ENCODE assay signal across 17 mouse cellular contexts in the genomic region with DNA sequence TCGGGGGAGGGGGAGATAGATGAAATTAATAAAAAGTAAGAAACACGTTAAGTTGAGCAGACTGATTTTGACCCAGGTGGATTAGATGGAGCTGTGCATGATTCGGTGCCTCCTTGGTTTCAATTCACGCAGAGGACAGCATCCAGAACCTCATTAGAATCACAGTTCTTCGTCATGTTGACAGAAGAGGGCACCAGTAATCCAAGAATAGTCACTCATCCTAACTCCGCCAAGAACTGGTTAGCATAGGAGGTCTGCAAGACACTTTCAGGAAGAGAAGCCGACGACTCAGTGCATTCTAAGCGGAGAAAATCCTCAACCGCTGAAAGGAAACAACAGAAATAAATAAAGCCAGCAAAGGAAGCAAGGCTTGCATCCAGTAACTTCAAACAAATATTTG. TPM values are rescaled to one million over a fixed set of nuclear protein-coding genes. Genes with fewer than 3 reads are reported as not detected.
DNase-seq lines count a peak whose midpoint lies in the region; ATAC-seq and TF ChIP-seq lines count a peak whose summit lies in the region.
"Had no signal": no experiment of that assay in that cellular context is flagged by ENCODE, and none has a peak within 500 bp of the region (broad histone marks: within the 10 kb centered on the region; RNA-seq: fewer than 3 reads in every experiment).

No protein-coding gene starts in this region.

- no peak overlapping the region for H3K4me2 ChIP-seq in intestine, postnatal 0 days (replicated peaks; ENCODE audit: low read depth)
- H3K4me2 ChIP-seq in intestine, embryonic 15.5 days (replicated peaks) = no peak overlapping the region
- H3K4me2 ChIP-seq in lung, embryonic 14.5 days = no peak overlapping the region
- H3K4me2 ChIP-seq in stomach, postnatal 0 days (replicated peaks; ENCODE audit: low read depth) = no peak overlapping the region
- H3K4me2 ChIP-seq: embryonic facial prominence, embryonic 13.5 days; limb, embryonic 12.5 days; neural tube, embryonic 13.5 days had no signal

- H3K36me3 ChIP-seq in intestine, postnatal 0 days (ENCODE audit: control insufficient read depth, insufficient read depth) = no peaks in the 10 kb centered on the region
- no peaks in the 10 kb centered on the region for H3K36me3 ChIP-seq in intestine, embryonic 15.5 days
- H3K36me3 ChIP-seq in lung, embryonic 14.5 days (ENCODE audit: insufficient read depth) = no peaks in the 10 kb centered on the region
- H3K36me3 ChIP-seq in stomach, postnatal 0 days (ENCODE audit: control insufficient read depth, insufficient read depth, low read length) = no peaks in the 10 kb centered on the region
- H3K36me3 ChIP-seq: embryonic facial prominence, embryonic 13.5 days; limb, embryonic 12.5 days; neural tube, embryonic 13.5 days had no signal

- peak; percentile 7 to 13 for DNase-seq in cerebellum, postnatal 10 days
- DNase-seq in cerebellum, postnatal 25 days = no peak
- DNase-seq in lung, embryonic 14.5 days = peak; percentile 48
- no peak for DNase-seq in lung, postnatal 14 days
- no peak for DNase-seq in stomach, postnatal 0 days (ENCODE audit: low spot score)
- no peak for DNase-seq in urinary bladder, adult 18-20 months (ENCODE audit: low spot score in 2 of 2)
- DNase-seq: cerebellum, adult 9-11 months; heart, postnatal 14 days had no signal

- no peaks in the 10 kb centered on the region for H3K9me3 ChIP-seq in intestine, postnatal 0 days (ENCODE audit: control insufficient read depth)
- H3K9me3 ChIP-seq in intestine, embryonic 15.5 days = no peaks in the 10 kb centered on the region
- no peaks in the 10 kb centered on the region for H3K9me3 ChIP-seq in lung, embryonic 14.5 days (ENCODE audit: low read depth, low read length)
- no peaks in the 10 kb centered on the region for H3K9me3 ChIP-seq in stomach, postnatal 0 days (ENCODE audit: control insufficient read depth, low read length)
- H3K9me3 ChIP-seq: embryonic facial prominence, embryonic 13.5 days; limb, embryonic 12.5 days; neural tube, embryonic 13.5 days had no signal

- no peaks in the 10 kb centered on the region for H3K4me1 ChIP-seq in intestine, postnatal 0 days (replicated peaks; ENCODE audit: control insufficient read depth, insufficient read depth, low read length)
- H3K4me1 ChIP-seq in intestine, embryonic 15.5 days (replicated peaks) = no peaks in the 10 kb centered on the region
- H3K4me1 ChIP-seq in lung, embryonic 14.5 days (ENCODE audit: insufficient read depth) = no peaks in the 10 kb centered on the region
- no peaks in the 10 kb centered on the region for H3K4me1 ChIP-seq in stomach, postnatal 0 days (replicated peaks; ENCODE audit: control insufficient read depth, insufficient read depth)
- H3K4me1 ChIP-seq: limb, embryonic 12.5 days; neural tube, embryonic 13.5 days had no signal

- H3K4me3 ChIP-seq in intestine, postnatal 0 days (ENCODE audit: low read depth, low read length) = no peak overlapping the region
- no peak overlapping the region for H3K4me3 ChIP-seq in intestine, embryonic 15.5 days (replicated peaks)
- no peak overlapping the region for H3K4me3 ChIP-seq in lung, embryonic 14.5 days (ENCODE audit: low read depth, low read length)
- H3K4me3 ChIP-seq in stomach, postnatal 0 days (ENCODE audit: low read depth, low read length) = no peak overlapping the region
- H3K4me3 ChIP-seq: embryonic facial prominence, embryonic 13.5 days; limb, embryonic 12.5 days; neural tube, embryonic 13.5 days had no signal

- H3K27me3 ChIP-seq in intestine, postnatal 0 days (replicated peaks; ENCODE audit: control insufficient read depth, insufficient read depth, low read length) = no peaks in the 10 kb centered on the region
- H3K27me3 ChIP-seq in intestine, embryonic 15.5 days (replicated peaks) = no peaks in the 10 kb centered on the region
- H3K27me3 ChIP-seq in lung, embryonic 14.5 days (ENCODE audit: insufficient read depth, low read length) = no peaks in the 10 kb centered on the region
- H3K27me3 ChIP-seq in stomach, postnatal 0 days (ENCODE audit: control insufficient read depth, insufficient read depth, low read length) = no peaks in the 10 kb centered on the region
- H3K27me3 ChIP-seq: embryonic facial prominence, embryonic 13.5 days; limb, embryonic 12.5 days; neural tube, embryonic 13.5 days had no signal

- 50% methylated on average over 10 of the region's 10 CpGs for WGBS in intestine, postnatal 0 days
- WGBS in intestine, embryonic 15.5 days = 43% methylated on average over 10 of the region's 10 CpGs
- 54% methylated on average over 10 of the region's 10 CpGs for WGBS in lung, embryonic 14.5 days
- whole genome bisulfite sequencing in stomach, postnatal 0 days = 48% methylated on average over 10 of the region's 10 CpGs

- no peak for ATAC-seq in intestine, postnatal 0 days
- ATAC-seq in intestine, embryonic 15.5 days = no peak
- ATAC-seq in lung, embryonic 14.5 days (ENCODE audit: insufficient read depth) = no peak
- no peak for ATAC-seq in stomach, postnatal 0 days (ENCODE audit: low FRiP score, low TSS enrichment)
- ATAC-seq: forebrain, embryonic 14.5 days; midbrain, embryonic 16.5 days had no signal

- no peak overlapping the region for H3K9ac ChIP-seq in intestine, postnatal 0 days (ENCODE audit: low read depth, low read length)
- H3K9ac ChIP-seq in intestine, embryonic 15.5 days = no peak overlapping the region
- no peak overlapping the region for H3K9ac ChIP-seq in lung, embryonic 14.5 days
- H3K9ac ChIP-seq in stomach, postnatal 0 days (ENCODE audit: low read length) = no peak overlapping the region
- H3K9ac ChIP-seq: embryonic facial prominence, embryonic 13.5 days; limb, embryonic 12.5 days; neural tube, embryonic 13.5 days had no signal

- H3K27ac ChIP-seq in intestine, postnatal 0 days (ENCODE audit: low read depth, low read length) = no peak overlapping the region
- no peak overlapping the region for H3K27ac ChIP-seq in intestine, embryonic 15.5 days
- no peak overlapping the region for H3K27ac ChIP-seq in lung, embryonic 14.5 days (ENCODE audit: low read depth)
- no peak overlapping the region for H3K27ac ChIP-seq in stomach, postnatal 0 days (replicated peaks)
- H3K27ac ChIP-seq: embryonic facial prominence, embryonic 13.5 days; limb, embryonic 12.5 days; neural tube, embryonic 13.5 days had no signal

- no peak for TF ChIP-seq EP300 in stomach, postnatal 0 days (optimal IDR thresholded peaks at IDR 0.05)

- peak; percentile 28; the same call in 1 of the 2 replicates for TF ChIP-seq CTCF in intestine, postnatal 0 days (IDR thresholded peaks at IDR 0.05; ENCODE audit: low read depth)
- no peak for TF ChIP-seq CTCF in lung, embryonic 14.5 days (IDR thresholded peaks at IDR 0.05; ENCODE audit: low read depth)
- TF ChIP-seq CTCF in stomach, postnatal 0 days (IDR thresholded peaks at IDR 0.05; ENCODE audit: low read depth) = peak; percentile 52

RNA-seq across cellular contexts. Expression of a gene that starts 52.7 kb away (rescaled TPM):
- polyA plus RNA-seq in intestine, postnatal 0 days (2015; fragmentation: Nextera tagmentation; extraction: Ambion mirVana) = not detected in 2 replicates
- not detected in 2 replicates for polyA plus RNA-seq in intestine, embryonic 15.5 days (2015; fragmentation: Nextera tagmentation; extraction: Ambion mirVana)
- not detected in 2 replicates for polyA plus RNA-seq in lung, embryonic 14.5 days (2014; fragmentation: Nextera tagmentation; extraction: Ambion mirVana)
- 0.02 TPM in 1 of 2 replicates, not detected in the other for polyA plus RNA-seq in stomach, postnatal 0 days (2015; fragmentation: Nextera tagmentation; extraction: Ambion mirVana)
- polyA plus RNA-seq: limb, embryonic 12.5 days; lung, embryonic 16.5 days; spleen, adult 2 months had no signal

Comparison
In these comparisons a context has a peak if more than half of its experiments do, and no peak if none do; other contexts are left out.
1. DNase-seq: peak in cerebellum, postnatal 10 days (2 of 2) and lung, embryonic 14.5 days (single experiment); none in cerebellum, postnatal 25 days (0 of 2), lung, postnatal 14 days (single experiment), stomach, postnatal 0 days (single experiment) and urinary bladder, adult 18-20 months (0 of 2).